Mouse (Mus musculus) CH12.LX (cell line): Measurements from ENCODE around the gene Gdf1. TPM values are rescaled to one million over a fixed set of nuclear protein-coding genes. Genes with fewer than 3 reads are reported as not detected.

Experiments used
- DNase-seq: peaks from one replicate; pipeline ENCODE4 v3.0.0-alpha.2; 2013; ENCODE audit errors: extremely low read depth
- H3K27ac ChIP-seq: 2 replicates; pipeline ENCODE4 v1.5.1; 2012; ENCODE audit warnings: low read depth, mild to moderate bottlenecking, control low read depth, moderate library complexity; ENCODE audit not compliant: insufficient read depth
- H3K27me3 ChIP-seq: replicated peaks from 2 replicates; pipeline ENCODE3; 2012; ENCODE audit warnings: inconsistent platforms
- H3K36me3 ChIP-seq, 2 experiments: replicated peaks in 1 of 2; 2 replicates each; pipeline versions ENCODE3 to v1.6.1; 2012; ENCODE audit warnings: inconsistent platforms in 1 of 2, low read length in 1 of 2, mild to moderate bottlenecking in 1 of 2, mixed read lengths in 1 of 2, moderate library complexity in 1 of 2; ENCODE audit not compliant: control insufficient read depth in 1 of 2, insufficient read depth in 1 of 2
- H3K4me1 ChIP-seq, 2 experiments: 2 replicates each; pipeline ENCODE4 v1.6.1; 2012; ENCODE audit warnings: inconsistent platforms in 1 of 2, moderate library complexity in 1 of 2; ENCODE audit not compliant: insufficient read depth in 2 of 2, control insufficient read depth in 1 of 2
- H3K4me2 ChIP-seq: 2 replicates; pipeline ENCODE4 v1.6.1; 2012; ENCODE audit warnings: low read depth, mild to moderate bottlenecking, control low read depth; ENCODE audit not compliant: poor library complexity, insufficient read depth, severe bottlenecking
- H3K4me3 ChIP-seq, 3 experiments: fragments of 150-350 bp in 1 of 3; sonication (generic) in 1 of 3; replicated peaks in 1 of 3; 2 replicates each; pipeline versions ENCODE3 to v1.5.1; 2011 to 2012; ENCODE audit warnings: low read depth in 2 of 3, low read length in 2 of 3, mild to moderate bottlenecking in 2 of 3, moderate library complexity in 2 of 3, control low read depth in 1 of 3, improper control_type of control experiment in 1 of 3, inconsistent platforms in 1 of 3, mixed read lengths in 1 of 3; ENCODE audit not compliant: poor library complexity in 1 of 3
- H3K79me2 ChIP-seq: replicated peaks from 2 replicates; pipeline ENCODE4 v1.6.1; 2012; ENCODE audit warnings: mild to moderate bottlenecking, moderate library complexity; ENCODE audit not compliant: control insufficient read depth, poor library complexity, insufficient read depth, severe bottlenecking; ENCODE audit errors: extremely low read depth
- H3K9ac ChIP-seq: 2 replicates; pipeline ENCODE4 v1.6.1; 2012; ENCODE audit warnings: low read depth, mild to moderate bottlenecking, control low read depth, moderate library complexity; ENCODE audit not compliant: insufficient read depth
- H3K9me3 ChIP-seq: replicated peaks from 2 replicates; pipeline ENCODE3; 2012; ENCODE audit warnings: low read length, inconsistent platforms, mixed read lengths
- BHLHE40 ChIP-seq: IDR thresholded peaks from 2 replicates; pipeline ENCODE4 v1.6.1; 2011; ENCODE audit warnings: mild to moderate bottlenecking, low read depth, low read length, improper control_type of control experiment
- CHD1 ChIP-seq: IDR thresholded peaks from 2 replicates; pipeline ENCODE4 v1.6.1; 2012; ENCODE audit warnings: low read depth, low read length, improper control_type of control experiment, inconsistent platforms
- CTCF ChIP-seq, 2 experiments: IDR thresholded peaks in 1 of 2; conservative IDR thresholded peaks in 1 of 2; 2 replicates each; pipeline ENCODE4 v1.5.1; 2011 to 2012; ENCODE audit warnings: low read depth in 2 of 2, low read length in 2 of 2, improper control_type of control experiment in 1 of 2, inconsistent platforms in 1 of 2, mild to moderate bottlenecking in 1 of 2, moderate library complexity in 1 of 2
- ELF1 ChIP-seq: IDR thresholded peaks from 2 replicates; pipeline ENCODE4 v1.6.1; 2014; ENCODE audit warnings: low read depth, mild to moderate bottlenecking, inconsistent platforms, low read length, improper control_type of control experiment
- EP300 ChIP-seq: IDR thresholded peaks from 2 replicates; pipeline ENCODE4 v1.6.1; 2011; ENCODE audit warnings: low read length, improper control_type of control experiment
- HCFC1 ChIP-seq: IDR thresholded peaks from 2 replicates; pipeline ENCODE4 v1.6.1; 2012; ENCODE audit warnings: low read depth, mild to moderate bottlenecking, inconsistent platforms, low read length, improper control_type of control experiment
- KAT2A ChIP-seq: IDR thresholded peaks from 2 replicates; pipeline ENCODE4 v1.6.1; 2012; ENCODE audit warnings: low read length, improper control_type of control experiment, inconsistent platforms; ENCODE audit not compliant: insufficient replicate concordance
- MEF2A ChIP-seq: IDR thresholded peaks from 2 replicates; pipeline ENCODE4 v1.6.1; 2014; ENCODE audit warnings: low read depth, mild to moderate bottlenecking, inconsistent platforms, low read length, improper control_type of control experiment, borderline replicate concordance
- NELFE ChIP-seq: IDR thresholded peaks from 2 replicates; pipeline ENCODE4 v1.6.1; 2011; ENCODE audit warnings: low read depth, low read length, improper control_type of control experiment
- POLR2AphosphoS2 ChIP-seq: IDR thresholded peaks from 2 replicates; pipeline ENCODE4 v1.6.1; 2011; ENCODE audit warnings: low read depth, low read length, improper control_type of control experiment
- RCOR1 ChIP-seq: conservative IDR thresholded peaks from 2 replicates; pipeline ENCODE4 v1.6.1; 2012; ENCODE audit warnings: low read depth, mild to moderate bottlenecking, inconsistent platforms, low read length, improper control_type of control experiment
- dilution Hi-C: fragments of 300-500 bp; cut with MboI; formaldehyde crosslinking; loops from 2 replicates; pipeline ENCODE4 v1.14.3; 2020; ENCODE audit warnings: low sequenced_read_pairs; ENCODE audit not compliant: extremely low pct_unique_long_range_greater_than_20kb, extremely low pct_ligation_motif_present
- in situ Hi-C: fragments of 300-500 bp; cut with MboI; formaldehyde crosslinking; loops from 3 replicates; pipeline ENCODE4 v1.14.3; 2019; ENCODE audit warnings: low sequenced_read_pairs, low pct_ligation_motif_present, low pct_unique_long_range_greater_than_20kb, mixed read lengths
- polyA plus RNA-seq: library from polyadenylated mRNA; unstranded; fragments of >175 nt; gene quantifications from 2 replicates; pipeline ENCODE4 v1.2.1, GENCODE M21; 2012; ENCODE audit warnings: low read depth; ENCODE audit not compliant: insufficient read length
- total RNA-seq, 2 experiments: library from RNA; depleted of rRNA; stranded (reverse); fragments of 300-350 nt in 1 of 2; fragments of >200 nt in 1 of 2; gene quantifications; 2 replicates each; pipeline ENCODE4 v1.2.3; 2012 to 2014

Gene Gdf1
- total and polyA plus RNA-seq, 3 experiments = 0.17 TPM; not detected in 2

- peaks cover 7% of the 10 kb centered on the region for H3K27me3 ChIP-seq
- dilution Hi-C loops = no loop called here
- no peak overlapping the region for H3K9ac ChIP-seq
- H3K4me1 ChIP-seq = peaks cover 3 to 11% of the 10 kb centered on the region in 2 experiments
- in situ Hi-C loops = no loop called here
- no peaks in the 10 kb centered on the region for H3K79me2 ChIP-seq
- peaks cover 22% of the 10 kb centered on the region for H3K9me3 ChIP-seq
- H3K4me3 ChIP-seq = no peak overlapping the region
- TF ChIP-seq EP300 (no peak), BHLHE40 (no peak), CTCF (conservative IDR thresholded peaks at IDR 0.05 in 1 of 2, IDR thresholded peaks at IDR 0.05 in 1 of 2; ENCODE audit: low read depth in 2 of 2, low read length in 2 of 2) (peak in 1 of 2 experiments; percentile 40; a peak in 2 of 4 replicates), KAT2A (no peak), HCFC1 (no peak), POLR2AphosphoS2 (no peak), MEF2A (no peak), RCOR1 (no peak)
- DNase-seq = no peak
- H3K4me2 ChIP-seq = no peak overlapping the region
- H3K36me3 ChIP-seq = no peaks in the 10 kb centered on the region
- no peak overlapping the region for H3K27ac ChIP-seq
Measured at GRCm38 (mm10) chr8:70377049-70377448, 47.4 kb downstream of the Gdf1 start.

- dilution Hi-C loops = no loop called here
- H3K4me1 ChIP-seq = peaks cover 0 to 3% of the 10 kb centered on the region in 2 experiments; a peak in 2 of 4 replicates
- in situ Hi-C loops = no loop called here
- H3K9ac ChIP-seq = no peak overlapping the region
- no peak overlapping the region for H3K4me2 ChIP-seq
- no peaks in the 10 kb centered on the region for H3K27me3 ChIP-seq
- no peak for TF ChIP-seq ELF1
- TF ChIP-seq NELFE = no peak
- TF ChIP-seq CHD1 = no peak
- H3K9me3 ChIP-seq = peaks cover 11% of the 10 kb centered on the region
- H3K79me2 ChIP-seq = no peaks in the 10 kb centered on the region
- no peak overlapping the region for H3K27ac ChIP-seq
- DNase-seq = no peak
- no peak overlapping the region for H3K4me3 ChIP-seq
- peaks cover 0 to 14% of the 10 kb centered on the region in 2 experiments for H3K36me3 ChIP-seq
Measured at GRCm38 (mm10) chr8:70380069-70380468, 50.5 kb downstream of the Gdf1 start.

Other genes starting within 250 kb of the Gdf1 start
Only the 20 nearest of the 25 such genes appear.
- 13.8 and 17.2 TPM in 2 replicates for gene Rfxank, start 190.7 kb upstream of the Gdf1 start, total RNA-seq (2012; rRNA removed)
- 10.5 and 13.4 TPM in 2 replicates for gene Rfxank, start 190.7 kb upstream of the Gdf1 start, total RNA-seq (2014; rRNA removed)
- gene Rfxank, start 190.7 kb upstream of the Gdf1 start, polyA plus RNA-seq = 9.5 and 12.3 TPM in 2 replicates
- gene Borcs8, start 190.3 kb upstream of the Gdf1 start, total RNA-seq (2012; rRNA removed) = 56.4 and 63.9 TPM in 2 replicates
- gene Borcs8, start 190.3 kb upstream of the Gdf1 start, total RNA-seq (2014; rRNA removed) = 22.2 and 28.7 TPM in 2 replicates
- 44.0 and 45.8 TPM in 2 replicates for gene Borcs8, start 190.3 kb upstream of the Gdf1 start, polyA plus RNA-seq
- 194 and 232 TPM in 2 replicates for gene Mef2b, start 190.1 kb upstream of the Gdf1 start, total RNA-seq (2012; rRNA removed)
- gene Mef2b, start 190.1 kb upstream of the Gdf1 start, total RNA-seq (2014; rRNA removed) = 60.1 and 61.0 TPM in 2 replicates
- gene Mef2b, start 190.1 kb upstream of the Gdf1 start, polyA plus RNA-seq = 130 and 168 TPM in 2 replicates
- 54.2 and 65.0 TPM in 2 replicates for gene Tmem161a, start 157.5 kb upstream of the Gdf1 start, total RNA-seq (2012; rRNA removed)
- gene Tmem161a, start 157.5 kb upstream of the Gdf1 start, total RNA-seq (2014; rRNA removed) = 68.2 and 73.6 TPM in 2 replicates
- 42.3 and 48.5 TPM in 2 replicates for gene Tmem161a, start 157.5 kb upstream of the Gdf1 start, polyA plus RNA-seq
- gene Slc25a42, start 117.5 kb upstream of the Gdf1 start, total RNA-seq (2012; rRNA removed) = 2.5 and 3.0 TPM in 2 replicates
- gene Slc25a42, start 117.5 kb upstream of the Gdf1 start, total RNA-seq (2014; rRNA removed) = 0.63 and 0.80 TPM in 2 replicates
- 2.9 and 3.4 TPM in 2 replicates for gene Slc25a42, start 117.5 kb upstream of the Gdf1 start, polyA plus RNA-seq
- 22.4 and 23.6 TPM in 2 replicates for gene Sugp2, start 95.6 kb upstream of the Gdf1 start, total RNA-seq (2012; rRNA removed)
- 9.4 and 10.0 TPM in 2 replicates for gene Sugp2, start 95.6 kb upstream of the Gdf1 start, total RNA-seq (2014; rRNA removed)
- gene Sugp2, start 95.6 kb upstream of the Gdf1 start, polyA plus RNA-seq = 20.1 and 21.4 TPM in 2 replicates
- gene Armc6, start 95.4 kb upstream of the Gdf1 start, total RNA-seq (2012; rRNA removed) = 31.1 and 39.2 TPM in 2 replicates
- 21.6 and 23.7 TPM in 2 replicates for gene Armc6, start 95.4 kb upstream of the Gdf1 start, total RNA-seq (2014; rRNA removed)
- gene Armc6, start 95.4 kb upstream of the Gdf1 start, polyA plus RNA-seq = 20.0 and 20.7 TPM in 2 replicates
- gene Homer3, start 47.0 kb upstream of the Gdf1 start, total RNA-seq (2012; rRNA removed) = 12.5 and 14.0 TPM in 2 replicates
- gene Homer3, start 47.0 kb upstream of the Gdf1 start, total RNA-seq (2014; rRNA removed) = 7.5 and 9.0 TPM in 2 replicates
- 11.8 TPM in 2 replicates for gene Homer3, start 47.0 kb upstream of the Gdf1 start, polyA plus RNA-seq
- 76.6 and 77.3 TPM in 2 replicates for gene Ddx49, start 27.3 kb upstream of the Gdf1 start, total RNA-seq (2012; rRNA removed)
- 58.9 and 64.9 TPM in 2 replicates for gene Ddx49, start 27.3 kb upstream of the Gdf1 start, total RNA-seq (2014; rRNA removed)
- 98.4 and 129 TPM in 2 replicates for gene Ddx49, start 27.3 kb upstream of the Gdf1 start, polyA plus RNA-seq
- gene Cope, start 27.3 kb upstream of the Gdf1 start, total RNA-seq (2012; rRNA removed) = 204 and 243 TPM in 2 replicates
- 134 and 139 TPM in 2 replicates for gene Cope, start 27.3 kb upstream of the Gdf1 start, total RNA-seq (2014; rRNA removed)
- gene Cope, start 27.3 kb upstream of the Gdf1 start, polyA plus RNA-seq = 148 and 191 TPM in 2 replicates
- gene Cers1, start 14.0 kb upstream of the Gdf1 start, total RNA-seq (2012; rRNA removed) = 0.13 TPM in 1 of 2 replicates, not detected in the other
- not detected in 2 replicates for gene Cers1, start 14.0 kb upstream of the Gdf1 start, total RNA-seq (2014; rRNA removed)
- gene Cers1, start 14.0 kb upstream of the Gdf1 start, polyA plus RNA-seq = not detected in 2 replicates
- 39.6 and 45.7 TPM in 2 replicates for gene Upf1, start 23.5 kb downstream of the Gdf1 start, total RNA-seq (2012; rRNA removed)
- gene Upf1, start 23.5 kb downstream of the Gdf1 start, total RNA-seq (2014; rRNA removed) = 27.0 and 31.1 TPM in 2 replicates
- 42.4 and 44.4 TPM in 2 replicates for gene Upf1, start 23.5 kb downstream of the Gdf1 start, polyA plus RNA-seq
- gene Comp, start 43.7 kb downstream of the Gdf1 start, total RNA-seq (2012; rRNA removed) = 0.08 and 0.13 TPM in 2 replicates
- not detected in 2 replicates for gene Comp, start 43.7 kb downstream of the Gdf1 start, total RNA-seq (2014; rRNA removed)
- gene Comp, start 43.7 kb downstream of the Gdf1 start, polyA plus RNA-seq = 0.16 TPM in 1 of 2 replicates, not detected in the other
- 1.8 and 2.0 TPM in 2 replicates for gene Crtc1, start 109.8 kb downstream of the Gdf1 start, total RNA-seq (2012; rRNA removed)
- gene Crtc1, start 109.8 kb downstream of the Gdf1 start, total RNA-seq (2014; rRNA removed) = 1.3 and 2.2 TPM in 2 replicates
- 8.2 and 8.6 TPM in 2 replicates for gene Crtc1, start 109.8 kb downstream of the Gdf1 start, polyA plus RNA-seq
- 10.2 and 15.6 TPM in 2 replicates for gene Klhl26, start 147.2 kb downstream of the Gdf1 start, total RNA-seq (2012; rRNA removed)
- 3.7 and 4.7 TPM in 2 replicates for gene Klhl26, start 147.2 kb downstream of the Gdf1 start, total RNA-seq (2014; rRNA removed)
- 4.9 and 6.0 TPM in 2 replicates for gene Klhl26, start 147.2 kb downstream of the Gdf1 start, polyA plus RNA-seq
- not detected in 2 replicates for gene Tmem59l, start 157.5 kb downstream of the Gdf1 start, total RNA-seq (2012; rRNA removed)
- gene Tmem59l, start 157.5 kb downstream of the Gdf1 start, total RNA-seq (2014; rRNA removed) = not detected in 2 replicates
- gene Tmem59l, start 157.5 kb downstream of the Gdf1 start, polyA plus RNA-seq = not detected in 2 replicates
- gene Crlf1, start 163.3 kb downstream of the Gdf1 start, total RNA-seq (2012; rRNA removed) = 1.1 and 1.2 TPM in 2 replicates
- gene Crlf1, start 163.3 kb downstream of the Gdf1 start, total RNA-seq (2014; rRNA removed) = 0.42 TPM in 2 replicates
- gene Crlf1, start 163.3 kb downstream of the Gdf1 start, polyA plus RNA-seq = 0.44 and 0.78 TPM in 2 replicates
- 87.3 and 90.0 TPM in 2 replicates for gene Rex1bd, start 176.9 kb downstream of the Gdf1 start, total RNA-seq (2012; rRNA removed)
- 43.3 and 47.8 TPM in 2 replicates for gene Rex1bd, start 176.9 kb downstream of the Gdf1 start, total RNA-seq (2014; rRNA removed)
- gene Rex1bd, start 176.9 kb downstream of the Gdf1 start, polyA plus RNA-seq = 38.4 and 59.9 TPM in 2 replicates
- gene Uba52, start 181.0 kb downstream of the Gdf1 start, total RNA-seq (2012; rRNA removed) = 3,341 and 3,407 TPM in 2 replicates
- 1,091 and 1,181 TPM in 2 replicates for gene Uba52, start 181.0 kb downstream of the Gdf1 start, total RNA-seq (2014; rRNA removed)
- 1,199 and 1,372 TPM in 2 replicates for gene Uba52, start 181.0 kb downstream of the Gdf1 start, polyA plus RNA-seq
- gene Fkbp8, start 197.9 kb downstream of the Gdf1 start, total RNA-seq (2012; rRNA removed) = 246 and 266 TPM in 2 replicates
- 172 and 178 TPM in 2 replicates for gene Fkbp8, start 197.9 kb downstream of the Gdf1 start, total RNA-seq (2014; rRNA removed)
- 176 and 178 TPM in 2 replicates for gene Fkbp8, start 197.9 kb downstream of the Gdf1 start, polyA plus RNA-seq